Mouse (Mus musculus) heart, postnatal 10 days (tissue): ENCODE results near the gene Tm4sf1. TPM values are rescaled to one million over a fixed set of nuclear protein-coding genes. Genes with fewer than 3 reads are reported as not detected.

Source experiments
- DNase-seq, 2 experiments: peaks; one replicate each; pipeline ENCODE4 v3.0.0; 2021
- intact Hi-C: fragments of 180-260 bp; cut with DNase I; formaldehyde crosslinking; loops from one replicate; pipeline ENCODE4 v1.15.1; 2025
- total RNA-seq, 2 experiments: library from RNA; stranded (reverse); gene quantifications; 2 replicates each; pipeline ENCODE4 v1.2.3; 2021

Gene Tm4sf1
- total RNA-seq, 2 experiments from 2014 or later, result 107 to 124 TPM

GRCm38 (mm10) chr3:57288944-57289491, 12.8 kb downstream of the Tm4sf1 start:
- DNase-seq, result no peak
- intact Hi-C loops, result no loop called here

- peak in 1 of 2 experiments; percentile 25 for DNase-seq
- intact Hi-C loops, result no loop called here
Observed at GRCm38 (mm10) chr3:57287854-57288720, 13.7 kb downstream of the Tm4sf1 start.

GRCm38 (mm10) chr3:57287438-57287837, 14.3 kb downstream of the Tm4sf1 start:
- DNase-seq, result no peak
- intact Hi-C loops, result no loop called here

GRCm38 (mm10) chr3:57278225-57278624, 23.6 kb downstream of the Tm4sf1 start:
- no peak for DNase-seq
- intact Hi-C loops, result no loop called here

GRCm38 (mm10) chr3:57277453-57277852, 24.3 kb downstream of the Tm4sf1 start:
- DNase-seq, result peak; percentile 24 to 32
- intact Hi-C loops, result no loop called here

GRCm38 (mm10) chr3:57276821-57277220, 25.0 kb downstream of the Tm4sf1 start:
- no peak for DNase-seq
- intact Hi-C loops, result no loop called here

- DNase-seq, result no peak
- intact Hi-C loops, result loop anchor here (1.0 to 5.0 kb wide), 2 partner anchors 160 to 358 kb away; no protein-coding TSS in a partner anchor
Observed at GRCm38 (mm10) chr3:57268994-57269393, 32.8 kb downstream of the Tm4sf1 start.

GRCm38 (mm10) chr3:57267559-57268173, 34.1 kb downstream of the Tm4sf1 start:
- DNase-seq, result peak; percentile 63 to 71
- intact Hi-C loops, result loop anchor here (1.0 to 5.0 kb wide), 4 partner anchors 25 to 360 kb away; no protein-coding TSS in a partner anchor

GRCm38 (mm10) chr3:57253041-57253440, 48.7 kb downstream of the Tm4sf1 start:
- no peak for DNase-seq
- intact Hi-C loops, result no loop called here

- intact Hi-C loops, result no loop called here
- peak; percentile 13 to 24 for DNase-seq
Observed at GRCm38 (mm10) chr3:57252551-57252950, 49.2 kb downstream of the Tm4sf1 start.

- intact Hi-C loops, result no loop called here
- no peak for DNase-seq
Observed at GRCm38 (mm10) chr3:57245242-57245641, 56.5 kb downstream of the Tm4sf1 start.

Other genes with a start within 250 kb of the Tm4sf1 start
- gene Tm4sf4, start 123.3 kb upstream of the Tm4sf1 start, total RNA-seq, result not detected